Mouse (Mus musculus): ENCODE measurements at regions not wholly inside any gene's neighbourhood (a gene's known extent, or its start where the extent isn't known, plus 50 kb on each side); places are given as distances from the start of the nearest gene placed in this dataset.

GRCm38 (mm10) chr3:143252008-143252407 is 370.2 kb upstream of the Pkn2 start:
- no peak for TF ChIP-seq HCFC1 (IDR thresholded peaks at IDR 0.05; ENCODE audit: borderline replicate concordance, insufficient read depth, low read length)
- no peak for TF ChIP-seq CHD2 (IDR thresholded peaks at IDR 0.05; ENCODE audit: low read depth, low read length)
- no peak for TF ChIP-seq MAFK (IDR thresholded peaks at IDR 0.05; ENCODE audit: insufficient read depth, low read depth, low read length)
- no peak for TF ChIP-seq ZC3H11A (IDR thresholded peaks at IDR 0.05; ENCODE audit: borderline replicate concordance, low read depth, low read length)
